Mouse (Mus musculus) neural tube, embryonic 12.5 days (tissue): ENCODE measurements at regions not wholly inside any gene's neighbourhood (a gene's known extent, or its start where the extent isn't known, plus 50 kb on each side); places are given as distances from the start of the nearest gene placed in this dataset.

Source experiments
- ATAC-seq: fragments of 200-750 bp; cut with Nextera tagmentation; 2 replicates; pipeline ENCODE4 v1.8.0; 2017; ENCODE audit warnings: low read depth, mild to moderate bottlenecking, moderate TSS enrichment, moderate library complexity; ENCODE audit not compliant: low FRiP score
- H3K27ac ChIP-seq: fragments of 300-500 bp; sonication (generic); 2 replicates; pipeline ENCODE4 v1.5.1; 2016
- H3K27me3 ChIP-seq: fragments of 300-500 bp; sonication (generic); replicated peaks from 2 replicates; pipeline ENCODE4 v1.6.1; 2016; ENCODE audit warnings: mild to moderate bottlenecking
- H3K36me3 ChIP-seq: fragments of 300-500 bp; sonication (generic); 2 replicates; pipeline ENCODE4 v1.6.1; 2016; ENCODE audit warnings: mild to moderate bottlenecking
- H3K4me1 ChIP-seq: fragments of 300-500 bp; sonication (generic); 2 replicates; pipeline ENCODE4 v1.6.1; 2016
- H3K4me2 ChIP-seq: fragments of 300-500 bp; sonication (generic); replicated peaks from 2 replicates; pipeline ENCODE4 v1.6.1; 2016; ENCODE audit warnings: mild to moderate bottlenecking
- H3K4me3 ChIP-seq: fragments of 300-500 bp; sonication (generic); 2 replicates; pipeline ENCODE4 v1.5.1; 2016
- H3K9ac ChIP-seq: fragments of 300-500 bp; sonication (generic); 2 replicates; pipeline ENCODE4 v1.6.1; 2016; ENCODE audit warnings: mild to moderate bottlenecking
- H3K9me3 ChIP-seq: fragments of 300-500 bp; sonication (generic); 2 replicates; pipeline ENCODE4 v1.6.1; 2016; ENCODE audit warnings: mild to moderate bottlenecking
- WGBS: fragments of 180-500 bp; shearing (Covaris S2); methylation state at CpG from one replicate; pipeline ENCODE4 v1.1.7; 2016; 5-methylcytosine and 5-hydroxymethylcytosine counted together

GRCm38 (mm10) chr19:32912323-32912722 lies 155.0 kb downstream of the Pten start:
- H3K9ac ChIP-seq: no peak overlapping the region
- no peak for ATAC-seq
- no peak overlapping the region for H3K4me3 ChIP-seq
- WGBS: 86% methylated on average over 3 of the region's 3 CpGs
- H3K36me3 ChIP-seq: no peaks in the 10 kb centered on the region
- no peak overlapping the region for H3K4me2 ChIP-seq
- H3K27ac ChIP-seq: no peak overlapping the region
- H3K27me3 ChIP-seq: no peaks in the 10 kb centered on the region
- H3K9me3 ChIP-seq: no peaks in the 10 kb centered on the region
- H3K4me1 ChIP-seq: no peaks in the 10 kb centered on the region

GRCm38 (mm10) chr19:32916507-32917280 lies 159.4 kb downstream of the Pten start:
- Histone ChIP-seq H3K9me3 (no peaks in the 10 kb centered on the region), H3K27me3 (no peaks in the 10 kb centered on the region), H3K4me2 (no peak overlapping the region), H3K4me3 (no peak overlapping the region), H3K4me1 (no peaks in the 10 kb centered on the region), H3K27ac (no peak overlapping the region), H3K9ac (no peak overlapping the region), H3K36me3 (no peaks in the 10 kb centered on the region)
- no peak for ATAC-seq
- WGBS: 87% methylated on average over 8 of the region's 8 CpGs

GRCm38 (mm10) chr19:32921021-32921420 lies 163.7 kb downstream of the Pten start:
- 84% methylated on average over 3 of the region's 3 CpGs for WGBS
- H3K27me3 ChIP-seq: no peaks in the 10 kb centered on the region

GRCm38 (mm10) chr19:32923911-32924310 lies 166.6 kb downstream of the Pten start:
- WGBS: 87% methylated on average over 3 of the region's 3 CpGs
- Histone ChIP-seq H3K4me3 (no peak overlapping the region), H3K27ac (no peak overlapping the region), H3K9ac (no peak overlapping the region), H3K4me2 (no peak overlapping the region), H3K27me3 (no peaks in the 10 kb centered on the region), H3K9me3 (no peaks in the 10 kb centered on the region), H3K4me1 (no peaks in the 10 kb centered on the region), H3K36me3 (no peaks in the 10 kb centered on the region)
- no peak for ATAC-seq

More at GRCm38 (mm10) chr19:32921021-32921420, 163.7 kb downstream of the Pten start:
- Histone ChIP-seq H3K4me3 (no peak overlapping the region), H3K27ac (no peak overlapping the region), H3K9ac (no peak overlapping the region), H3K9me3 (no peaks in the 10 kb centered on the region), H3K36me3 (no peaks in the 10 kb centered on the region), H3K4me2 (no peak overlapping the region), H3K4me1 (no peaks in the 10 kb centered on the region)
- ATAC-seq: no peak

GRCm38 (mm10) chr19:32925628-32926505 lies 168.6 kb downstream of the Pten start:
- WGBS: 73% methylated on average over 6 of the region's 6 CpGs
- H3K9ac ChIP-seq: no peak overlapping the region
- no peaks in the 10 kb centered on the region for H3K4me1 ChIP-seq
- no peak for ATAC-seq
- no peaks in the 10 kb centered on the region for H3K27me3 ChIP-seq
- H3K27ac ChIP-seq: no peak overlapping the region
- no peaks in the 10 kb centered on the region for H3K9me3 ChIP-seq
- H3K4me3 ChIP-seq: no peak overlapping the region
- no peaks in the 10 kb centered on the region for H3K36me3 ChIP-seq
- H3K4me2 ChIP-seq: no peak overlapping the region

GRCm38 (mm10) chr19:32926571-32926970 lies 169.3 kb downstream of the Pten start:
- Histone ChIP-seq H3K27me3 (no peaks in the 10 kb centered on the region), H3K4me1 (no peaks in the 10 kb centered on the region), H3K4me3 (no peak overlapping the region), H3K27ac (no peak overlapping the region), H3K4me2 (no peak overlapping the region), H3K9ac (no peak overlapping the region), H3K9me3 (no peaks in the 10 kb centered on the region), H3K36me3 (no peaks in the 10 kb centered on the region)
- 82% methylated on average over 4 of the region's 4 CpGs for WGBS
- ATAC-seq: no peak

- Histone ChIP-seq H3K27ac (no peak overlapping the region), H3K4me3 (no peak overlapping the region), H3K9me3 (no peaks in the 10 kb centered on the region), H3K4me1 (no peaks in the 10 kb centered on the region), H3K4me2 (no peak overlapping the region), H3K27me3 (no peaks in the 10 kb centered on the region), H3K9ac (no peak overlapping the region), H3K36me3 (no peaks in the 10 kb centered on the region)
- ATAC-seq: no peak
- 92% methylated on average over 5 of the region's 5 CpGs for WGBS
Observed at GRCm38 (mm10) chr19:32933676-32934075, 176.4 kb downstream of the Pten start.

- H3K4me2 ChIP-seq: no peak overlapping the region
- WGBS: 91% methylated on average over 5 of the region's 5 CpGs
- H3K27ac ChIP-seq: no peak overlapping the region
- no peak overlapping the region for H3K4me3 ChIP-seq
- H3K9ac ChIP-seq: no peak overlapping the region
- H3K27me3 ChIP-seq: no peaks in the 10 kb centered on the region
- no peaks in the 10 kb centered on the region for H3K9me3 ChIP-seq
- no peaks in the 10 kb centered on the region for H3K36me3 ChIP-seq
- ATAC-seq: no peak
- H3K4me1 ChIP-seq: no peaks in the 10 kb centered on the region
Observed at GRCm38 (mm10) chr19:32935638-32936037, 178.3 kb downstream of the Pten start.

- ATAC-seq: no peak
Observed at GRCm38 (mm10) chr19:32937591-32937990, 180.3 kb downstream of the Pten start.

GRCm38 (mm10) chr19:32939692-32940091 lies 182.4 kb downstream of the Pten start:
- Histone ChIP-seq H3K9ac (no peak overlapping the region), H3K27ac (no peak overlapping the region), H3K4me2 (no peak overlapping the region), H3K4me3 (no peak overlapping the region), H3K4me1 (no peaks in the 10 kb centered on the region), H3K9me3 (no peaks in the 10 kb centered on the region), H3K27me3 (no peaks in the 10 kb centered on the region), H3K36me3 (no peaks in the 10 kb centered on the region)
- ATAC-seq: no peak
- 90% methylated on average over 5 of the region's 5 CpGs for WGBS

More at GRCm38 (mm10) chr19:32937591-32937990, 180.3 kb downstream of the Pten start:
- H3K4me1 ChIP-seq: no peaks in the 10 kb centered on the region
- no peaks in the 10 kb centered on the region for H3K27me3 ChIP-seq
- H3K36me3 ChIP-seq: no peaks in the 10 kb centered on the region
- no peak overlapping the region for H3K4me3 ChIP-seq
- no peaks in the 10 kb centered on the region for H3K9me3 ChIP-seq
- no peak overlapping the region for H3K4me2 ChIP-seq
- no peak overlapping the region for H3K27ac ChIP-seq
- 76% methylated on average over 6 of the region's 6 CpGs for WGBS
- H3K9ac ChIP-seq: no peak overlapping the region

- no peaks in the 10 kb centered on the region for H3K4me1 ChIP-seq
- 74% methylated on average over 6 of the region's 6 CpGs for whole genome bisulfite sequencing
- H3K36me3 ChIP-seq: no peaks in the 10 kb centered on the region
- no peak overlapping the region for H3K9ac ChIP-seq
- H3K27me3 ChIP-seq: no peaks in the 10 kb centered on the region
- H3K4me2 ChIP-seq: no peak overlapping the region
- no peaks in the 10 kb centered on the region for H3K9me3 ChIP-seq
- H3K27ac ChIP-seq: no peak overlapping the region
- no peak for ATAC-seq
- no peak overlapping the region for H3K4me3 ChIP-seq
Observed at GRCm38 (mm10) chr19:32940806-32941205, 183.5 kb downstream of the Pten start.

- no peak overlapping the region for H3K9ac ChIP-seq
- ATAC-seq: no peak
- 83% methylated on average over 2 of the region's 2 CpGs for WGBS
Observed at GRCm38 (mm10) chr19:32943594-32944230, 186.4 kb downstream of the Pten start.

More at GRCm38 (mm10) chr19:32943594-32944230, 186.4 kb downstream of the Pten start:
- Histone ChIP-seq H3K9me3 (no peaks in the 10 kb centered on the region), H3K27me3 (no peaks in the 10 kb centered on the region), H3K4me2 (no peak overlapping the region), H3K27ac (no peak overlapping the region), H3K4me3 (no peak overlapping the region), H3K4me1 (no peaks in the 10 kb centered on the region), H3K36me3 (no peaks in the 10 kb centered on the region)
